Mouse (Mus musculus) heart, embryonic 14.5 days (tissue): Measurements from ENCODE around the gene Mapk8ip3. TPM values are rescaled to one million over a fixed set of nuclear protein-coding genes. Genes with fewer than 3 reads are reported as not detected.

Experiments used
- ATAC-seq: fragments of 200-750 bp; cut with Nextera tagmentation; 2 replicates; pipeline ENCODE4 v1.8.0; 2017; ENCODE audit warnings: low read depth, moderate TSS enrichment; ENCODE audit not compliant: insufficient number of reproducible peaks, insufficient read depth, low FRiP score
- H3K27ac ChIP-seq, 2 experiments: fragments of 200-500 bp in 1 of 2; fragments of 300-500 bp in 1 of 2; sonication (generic) in 1 of 2; replicated peaks in 1 of 2; 2 replicates each; pipeline ENCODE4 v1.5.1; 2012 to 2014; ENCODE audit warnings: low read depth in 2 of 2, low read length in 2 of 2, control low read depth in 1 of 2, mild to moderate bottlenecking in 1 of 2, mixed read lengths in 1 of 2; ENCODE audit not compliant: control insufficient read depth in 1 of 2, insufficient read depth in 1 of 2
- H3K27me3 ChIP-seq: fragments of 300-500 bp; sonication (generic); 2 replicates; pipeline ENCODE4 v1.6.1; 2014; ENCODE audit warnings: mild to moderate bottlenecking, low read length, control low read depth; ENCODE audit not compliant: control insufficient read depth, insufficient read depth
- H3K36me3 ChIP-seq: fragments of 300-500 bp; sonication (generic); 2 replicates; pipeline ENCODE4 v1.6.1; 2014; ENCODE audit warnings: mild to moderate bottlenecking, control low read depth, low read length, mixed read lengths; ENCODE audit not compliant: control insufficient read depth, insufficient read depth
- H3K4me1 ChIP-seq, 2 experiments: fragments of 200-500 bp in 1 of 2; fragments of 300-500 bp in 1 of 2; sonication (generic) in 1 of 2; 2 replicates each; pipeline ENCODE4 v1.6.1; 2012 to 2014; ENCODE audit warnings: low read length in 2 of 2, control low read depth in 1 of 2, mixed read lengths in 1 of 2; ENCODE audit not compliant: control insufficient read depth in 2 of 2, insufficient read depth in 2 of 2
- H3K4me2 ChIP-seq: fragments of 300-500 bp; sonication (generic); 2 replicates; pipeline ENCODE4 v1.6.1; 2014; ENCODE audit warnings: mild to moderate bottlenecking, low read length
- H3K4me3 ChIP-seq, 2 experiments: fragments of 200-500 bp in 1 of 2; fragments of 300-500 bp in 1 of 2; sonication (generic) in 1 of 2; 2 replicates each; pipeline ENCODE4 v1.5.1; 2012 to 2014; ENCODE audit warnings: low read length in 2 of 2, mild to moderate bottlenecking in 2 of 2, control low read depth in 1 of 2, low read depth in 1 of 2, moderate library complexity in 1 of 2; ENCODE audit not compliant: control insufficient read depth in 1 of 2, insufficient read depth in 1 of 2
- H3K9ac ChIP-seq: fragments of 300-500 bp; sonication (generic); 2 replicates; pipeline ENCODE4 v1.6.1; 2014; ENCODE audit warnings: mild to moderate bottlenecking, low read length
- H3K9me3 ChIP-seq: fragments of 300-500 bp; sonication (generic); 2 replicates; pipeline ENCODE4 v1.6.1; 2016; ENCODE audit warnings: low read length, control low read depth; ENCODE audit not compliant: control insufficient read depth
- WGBS: fragments of 180-500 bp; shearing (Covaris S2); extraction: QIAGEN DNeasy Blood & Tissue Kit; methylation state at CpG from one replicate; pipeline ENCODE4 v1.1.7; 2014; 5-methylcytosine and 5-hydroxymethylcytosine counted together
- polyA plus RNA-seq: library from polyadenylated mRNA; unstranded; fragments of >200 nt; fragmentation: Nextera tagmentation; extraction: Ambion mirVana; gene quantifications from 2 replicates; pipeline ENCODE4 v1.2.1, GENCODE M21; 2014

The Mapk8ip3 gene
- polyA plus RNA-seq, 1 experiment from 2014 or later: 27.8 TPM

DNA sequence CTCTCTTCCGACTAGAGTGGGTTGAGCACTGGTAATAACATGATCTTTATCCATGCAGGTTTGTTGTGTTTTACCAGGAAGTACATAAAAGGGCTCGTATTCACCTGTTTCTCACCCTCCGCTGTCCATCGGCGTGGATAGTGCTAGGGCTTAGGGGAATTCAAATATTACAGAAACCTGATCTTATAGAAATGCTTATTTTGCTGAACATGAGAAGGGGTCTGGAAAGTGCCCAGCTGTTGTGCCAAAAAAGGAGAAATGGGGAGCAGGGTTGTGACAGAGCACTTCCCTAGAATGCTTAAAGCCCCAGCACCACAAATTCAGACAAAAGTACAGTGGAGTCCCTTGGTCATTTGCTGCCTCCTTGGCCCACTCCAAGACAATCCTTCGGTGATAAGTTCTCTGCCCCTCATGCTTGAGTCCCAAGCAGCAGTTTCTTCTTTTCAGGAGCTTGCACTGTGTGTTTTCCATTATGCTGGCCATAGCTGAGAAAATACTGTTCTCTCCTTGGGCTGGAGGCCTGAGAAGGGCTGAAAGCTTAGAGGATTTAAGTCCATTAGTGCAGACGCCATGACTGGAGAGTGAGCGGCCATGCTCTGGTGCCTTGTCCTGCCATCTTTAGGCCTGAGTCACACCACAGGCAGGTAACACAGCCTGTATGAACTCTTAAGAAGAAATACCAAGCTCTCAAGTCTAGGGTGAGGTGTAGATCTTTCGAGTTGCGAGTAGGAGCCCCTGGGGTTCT is 85.2 kb downstream of the Mapk8ip3 start:
- Histone ChIP-seq H3K4me1 (peaks cover 2 to 12% of the 10 kb centered on the region in 2 experiments; a peak in 3 of 4 replicates), H3K4me3 (peak overlapping the region; percentile 76 to 84; a peak in 3 of 4 replicates), H3K27ac (no peak overlapping the region), H3K4me2 (peak overlapping the region; percentile 94), H3K36me3 (peaks cover 32% of the 10 kb centered on the region), H3K9me3 (no peaks in the 10 kb centered on the region), H3K9ac (peak overlapping the region; percentile 84), H3K27me3 (no peaks in the 10 kb centered on the region)
- WGBS: 81% methylated on average over 10 of the region's 10 CpGs
- no peak for ATAC-seq

DNA sequence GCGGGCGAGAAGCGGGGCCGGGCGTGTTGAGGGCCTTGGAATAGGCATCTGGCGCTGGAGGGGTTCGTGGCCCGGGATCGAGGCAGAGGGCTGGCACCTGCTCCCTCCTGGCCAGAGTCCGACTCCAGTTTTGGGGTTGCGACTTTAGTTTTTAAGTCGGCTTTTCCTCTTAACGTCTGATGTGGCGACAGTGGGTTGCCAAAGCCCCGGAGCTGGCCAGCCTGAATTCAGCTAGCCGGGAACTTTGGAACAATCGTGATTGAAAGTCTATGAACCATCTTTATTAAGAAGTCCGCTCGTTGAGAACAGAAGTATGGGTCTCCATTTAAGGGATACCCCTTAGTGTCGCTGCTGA is 86.0 kb downstream of the Mapk8ip3 start:
- peak overlapping the region; percentile 76 to 84 for H3K4me3 ChIP-seq
- WGBS: under 1% methylated on average over 20 of the region's 20 CpGs
- H3K36me3 ChIP-seq: peaks cover 25% of the 10 kb centered on the region
- H3K27me3 ChIP-seq: no peaks in the 10 kb centered on the region
- no peak for ATAC-seq
- H3K9ac ChIP-seq: peak overlapping the region; percentile 84
- peak overlapping the region in 1 of 2 experiments; percentile 98; a peak in 2 of 4 replicates for H3K27ac ChIP-seq
- peak overlapping the region; percentile 94 for H3K4me2 ChIP-seq
- peaks cover 2 to 12% of the 10 kb centered on the region in 2 experiments; a peak in 3 of 4 replicates for H3K4me1 ChIP-seq
- H3K9me3 ChIP-seq: no peaks in the 10 kb centered on the region

DNA sequence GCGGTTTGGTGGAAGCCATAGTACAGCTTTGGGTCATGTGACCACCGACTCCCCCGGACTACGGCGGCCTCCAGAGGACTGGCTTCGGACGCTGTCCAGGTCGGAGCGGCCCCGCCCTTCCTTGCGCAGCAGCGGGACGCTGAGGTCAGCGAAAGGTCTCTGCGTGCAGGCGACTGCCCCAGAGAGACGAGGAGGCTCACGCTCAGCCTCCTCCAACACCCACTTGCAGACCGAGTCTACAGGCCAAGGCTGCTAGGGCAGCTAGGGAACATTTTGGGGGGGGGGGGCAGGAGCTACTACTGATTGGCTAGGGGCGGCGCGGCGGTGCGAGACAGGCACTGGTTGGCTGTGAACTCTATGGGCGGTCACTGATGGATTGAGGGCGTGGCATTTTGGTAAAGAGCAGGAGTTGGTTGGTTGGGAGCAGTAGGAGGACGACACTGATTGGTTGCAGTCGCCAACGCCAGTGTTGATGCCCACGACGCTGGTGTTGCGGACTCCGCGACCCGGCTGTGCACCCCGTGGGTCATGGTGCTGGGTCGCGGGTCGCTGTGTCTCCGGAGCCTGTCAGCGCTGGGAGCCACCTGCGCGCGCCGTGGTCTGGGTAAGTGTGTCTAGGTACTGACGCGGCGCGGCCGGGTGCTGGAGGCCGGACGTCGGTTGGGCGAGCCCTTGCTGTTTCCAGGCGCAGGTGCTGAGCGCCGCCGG is 86.6 kb downstream of the Mapk8ip3 start, which contains the start of gene Fahd1:
Gene Fahd1 (minus strand): TSS at position 300 of the 708 bp plus-strand sequence.
- peak within 1 kb of the TSS; percentile 98 for H3K27ac ChIP-seq
- WGBS: under 1% methylated on average over 58 of the region's 58 CpGs

DNA sequence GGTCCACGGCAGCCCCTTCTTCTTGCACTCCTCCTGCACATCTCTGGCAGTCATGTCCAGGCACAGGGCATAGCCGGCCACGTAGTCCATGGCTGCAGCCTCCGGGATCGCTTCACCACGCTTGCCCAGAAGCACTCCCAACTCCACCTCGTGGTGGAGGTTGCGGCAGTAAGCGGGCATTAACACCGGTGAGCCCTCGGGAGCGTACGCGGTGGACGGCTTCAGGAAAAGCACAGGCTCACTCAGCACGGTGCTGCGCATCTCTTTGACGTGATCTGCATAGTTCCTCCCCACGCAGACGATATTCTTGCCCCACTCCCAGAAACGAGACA is 87.1 kb downstream of the Mapk8ip3 start:
- WGBS: under 1% methylated on average over 21 of the region's 21 CpGs

More for the DNA sequence above, 86.6 kb downstream of the Mapk8ip3 start, which contains the start of gene Fahd1:
- H3K9ac ChIP-seq: peak within 1 kb of the TSS; percentile 89
- peak; percentile 96 for ATAC-seq
- H3K36me3 ChIP-seq: peaks cover 20% of the 10 kb centered on the region; the same call in 1 of the 2 replicates
- H3K4me3 ChIP-seq: peak within 1 kb of the TSS; percentile 76 to 84
- H3K4me1 ChIP-seq: peaks cover 3 to 12% of the 10 kb centered on the region in 2 experiments; a peak in 3 of 4 replicates
- no peaks in the 10 kb centered on the region for H3K27me3 ChIP-seq
- no peaks in the 10 kb centered on the region for H3K9me3 ChIP-seq
- H3K4me2 ChIP-seq: peak within 1 kb of the TSS; percentile 94

DNA sequence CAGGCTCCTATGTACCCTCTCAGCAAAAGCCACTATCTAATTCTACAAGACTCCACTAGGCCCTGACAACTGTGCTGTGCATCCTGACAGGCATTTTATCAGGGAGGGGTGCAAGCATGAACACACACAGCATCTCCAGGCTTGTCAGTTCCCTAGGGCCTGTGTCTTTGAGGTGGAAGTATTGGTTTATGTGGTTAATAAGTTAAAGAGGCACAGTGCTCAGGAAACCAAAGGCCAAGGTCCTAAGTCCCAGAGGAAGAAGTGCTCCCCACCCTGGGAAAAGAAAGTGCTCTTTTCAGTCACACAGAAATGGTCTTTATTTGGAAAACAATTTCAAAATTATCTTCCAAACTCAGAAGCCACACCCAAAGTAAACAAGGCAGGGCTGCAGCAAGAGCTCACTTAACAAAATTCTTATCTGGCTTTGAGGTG is 88.2 kb downstream of the Mapk8ip3 start:
- Histone ChIP-seq H3K36me3 (peaks cover 10% of the 10 kb centered on the region; the same call in 1 of the 2 replicates), H3K9ac (peak overlapping the region; percentile 89), H3K4me1 (peaks cover 6 to 12% of the 10 kb centered on the region in 2 experiments; a peak in 3 of 4 replicates), H3K9me3 (no peaks in the 10 kb centered on the region), H3K27me3 (no peaks in the 10 kb centered on the region), H3K4me3 (peak overlapping the region; percentile 31 to 84), H3K4me2 (peak overlapping the region; percentile 94), H3K27ac (peak overlapping the region in 1 of 2 experiments; percentile 98; a peak in 2 of 4 replicates)
- no peak for ATAC-seq

More for the DNA sequence above, 87.1 kb downstream of the Mapk8ip3 start:
- Histone ChIP-seq H3K4me3 (peak overlapping the region; percentile 76 to 84), H3K4me2 (peak overlapping the region; percentile 94), H3K9me3 (no peaks in the 10 kb centered on the region), H3K4me1 (peaks cover 5 to 12% of the 10 kb centered on the region in 2 experiments; a peak in 3 of 4 replicates), H3K36me3 (peaks cover 20% of the 10 kb centered on the region; the same call in 1 of the 2 replicates), H3K9ac (peak overlapping the region; percentile 89), H3K27ac (peak overlapping the region; percentile 98), H3K27me3 (no peaks in the 10 kb centered on the region)
- peak; percentile 45; the same call in 1 of the 2 replicates for ATAC-seq

DNA sequence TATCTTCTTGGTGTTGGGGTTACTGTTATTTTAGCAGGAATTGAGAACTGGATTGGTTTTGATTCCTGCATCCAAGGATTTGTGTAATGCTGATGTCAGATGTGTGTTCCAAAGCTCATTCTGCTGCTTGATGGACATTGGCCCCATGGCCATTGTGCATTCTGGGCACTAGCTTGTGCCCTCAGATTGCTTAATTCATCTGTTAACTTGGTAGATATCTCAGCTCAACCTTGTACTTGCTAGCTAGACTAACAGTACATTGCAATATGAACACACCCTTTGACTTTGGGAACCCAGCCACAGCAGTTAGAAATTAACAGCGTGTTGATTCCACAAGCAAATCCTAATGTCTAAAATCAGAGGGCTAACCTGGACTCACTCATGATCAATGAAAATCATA is 89.4 kb downstream of the Mapk8ip3 start:
- no peak overlapping the region for H3K4me2 ChIP-seq
- H3K27me3 ChIP-seq: no peaks in the 10 kb centered on the region
- ATAC-seq: no peak
- no peak overlapping the region for H3K4me3 ChIP-seq
- no peaks in the 10 kb centered on the region for H3K9me3 ChIP-seq
- H3K36me3 ChIP-seq: no peaks in the 10 kb centered on the region
- no peak overlapping the region for H3K27ac ChIP-seq
- WGBS: 87% methylated on average over 1 of the region's 1 CpGs
- H3K4me1 ChIP-seq: peaks cover 6 to 12% of the 10 kb centered on the region in 2 experiments; a peak in 3 of 4 replicates
- no peak overlapping the region for H3K9ac ChIP-seq

DNA sequence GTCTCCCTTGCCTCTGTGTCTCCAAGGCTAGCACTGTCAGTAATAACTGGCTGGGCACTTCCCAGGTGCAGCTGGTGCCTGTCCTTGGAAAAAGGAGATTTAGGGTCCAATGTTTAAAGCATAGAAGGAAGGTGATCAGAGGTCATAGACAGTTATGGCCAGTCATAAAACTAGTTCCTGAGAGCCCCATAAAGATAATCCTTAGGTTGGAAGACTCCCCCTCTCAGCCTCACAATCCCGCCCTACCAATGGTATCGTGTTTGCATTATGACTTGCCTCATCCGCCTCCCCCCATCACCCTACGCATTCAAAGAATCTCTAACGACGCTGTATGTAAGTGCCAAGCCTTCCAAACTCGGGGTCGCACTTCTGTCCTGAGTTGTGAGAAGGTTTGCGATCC is 92.3 kb downstream of the Mapk8ip3 start:
- Histone ChIP-seq H3K4me2 (peak overlapping the region; percentile 43), H3K4me1 (peaks cover 4 to 6% of the 10 kb centered on the region in 2 experiments; a peak in 2 of 4 replicates), H3K9ac (peak overlapping the region; percentile 55; the same call in 1 of the 2 replicates), H3K36me3 (no peaks in the 10 kb centered on the region), H3K27ac (peak overlapping the region in 1 of 2 experiments; percentile 22; a peak in 1 of 4 replicates), H3K9me3 (no peaks in the 10 kb centered on the region), H3K4me3 (no peak overlapping the region), H3K27me3 (no peaks in the 10 kb centered on the region; the same call in 1 of the 2 replicates)
- WGBS: 40% methylated on average over 9 of the region's 9 CpGs
- ATAC-seq: no peak
